Mouse (Mus musculus) megakaryocyte, embryonic 14.5 days (primary cell): ENCODE data around the gene Pomgnt1.

Experiments
- FLI1 ChIP-seq: IDR thresholded peaks from 2 replicates; pipeline ENCODE4 v1.6.1; 2012; ENCODE audit warnings: low read length, inconsistent platforms, mixed read lengths
- GATA1 ChIP-seq: IDR thresholded peaks from 3 replicates; pipeline ENCODE4 v1.6.1; 2012; ENCODE audit warnings: mixed read lengths, low read length, inconsistent platforms, borderline replicate concordance

DNA sequence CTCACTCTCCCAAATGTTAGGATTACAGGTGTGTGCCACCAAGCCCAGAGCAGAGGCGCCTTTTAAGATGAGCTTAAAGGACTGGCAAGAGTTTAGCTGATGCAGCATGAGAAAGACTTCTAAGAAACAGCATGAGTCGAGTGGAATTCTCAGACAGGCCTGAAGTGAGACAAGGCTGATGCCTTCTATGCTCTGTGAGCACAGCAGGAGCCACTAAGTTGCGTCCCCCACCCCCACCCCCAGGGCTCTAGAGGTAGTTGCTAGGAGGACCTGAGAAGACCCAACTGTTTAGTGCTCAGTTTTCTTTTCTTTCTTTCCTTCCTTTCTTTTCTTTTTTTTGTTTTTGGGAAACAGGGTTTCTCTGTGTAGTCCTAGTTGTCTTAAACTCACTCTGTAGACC lies 58.4 kb downstream of the Pomgnt1 start:
- TF ChIP-seq GATA1: no peak
- TF ChIP-seq FLI1: no peak
